Mouse (Mus musculus): Measurements from ENCODE around the gene Ankrd55. TPM values are rescaled to one million over a fixed set of nuclear protein-coding genes. Genes with fewer than 3 reads are reported as not detected.

Ankrd55 gene
- total RNA-seq (2012; rRNA removed), result 0.18 TPM in 1 of 2 replicates, not detected in the other

DNA sequence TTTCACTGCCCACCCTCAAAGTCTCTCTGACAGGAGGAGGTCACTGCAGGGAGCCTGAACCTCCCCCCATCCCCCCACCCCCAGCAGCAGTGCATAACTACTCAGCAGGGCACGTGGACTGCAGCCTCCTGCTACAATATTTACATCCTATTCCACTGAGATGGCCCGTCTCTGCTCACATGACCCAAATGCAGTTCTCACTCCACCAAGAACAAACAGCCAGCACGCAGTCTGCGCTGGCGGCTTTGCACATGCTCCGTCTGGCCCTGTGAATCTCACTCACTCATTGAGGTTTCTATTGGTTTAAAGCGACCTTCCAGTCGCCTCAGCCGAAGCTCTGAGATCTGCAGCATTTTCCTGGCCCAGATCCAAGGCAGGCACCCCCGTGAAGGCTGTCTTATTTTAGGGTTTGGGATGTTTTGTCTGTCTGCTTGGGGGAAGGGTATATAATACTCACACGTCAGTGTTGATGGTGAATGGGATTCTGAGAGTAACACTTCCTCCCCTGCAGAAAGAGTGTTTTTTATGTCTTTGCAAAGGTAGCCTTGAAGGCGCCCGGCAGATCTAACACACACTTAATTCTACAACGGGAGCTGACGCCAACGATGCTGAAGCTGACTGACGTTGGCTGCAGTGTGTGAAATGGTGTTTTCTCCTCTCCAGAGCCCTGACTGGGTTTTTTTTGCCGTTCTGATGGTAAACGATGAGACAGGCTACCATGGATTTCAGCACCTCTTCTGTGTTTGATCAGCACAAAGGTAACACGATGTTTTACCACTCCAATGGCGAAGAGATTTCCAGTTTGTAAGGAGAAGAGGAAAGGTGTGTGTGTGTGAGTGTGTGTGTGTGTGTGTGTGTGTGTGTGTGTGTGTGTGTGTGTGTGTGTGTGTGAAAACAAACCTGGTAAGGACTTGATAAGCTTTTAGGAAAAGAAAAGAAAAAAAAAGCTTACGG lies at the start of gene Ankrd55:
Ankrd55 (plus strand) TSS at position 227 of the 954 bp plus-strand sequence.
- Histone ChIP-seq H3K9ac (ENCODE audit: insufficient read depth, low read depth, low read length, poor library complexity, severe bottlenecking) (no peak within 1 kb of the TSS), H3K36me3 (ENCODE audit: control insufficient read depth, insufficient read depth, low read length, poor library complexity, severe bottlenecking) (no peaks in the 10 kb centered on the region), H3K4me3 (ENCODE audit: insufficient read depth in 1 of 2, low read depth in 1 of 2, low read length in 2 of 2, poor library complexity in 1 of 2, severe bottlenecking in 1 of 2) (no peak within 1 kb of the TSS), H3K27ac (ENCODE audit: insufficient read depth, low read depth, low read length, poor library complexity, severe bottlenecking) (no peak within 1 kb of the TSS), H3K9me3 (ENCODE audit: control insufficient read depth, insufficient read depth, low read depth, low read length) (no peaks in the 10 kb centered on the region), H3K4me1 (ENCODE audit: control insufficient read depth in 2 of 2, insufficient read depth in 2 of 2, low read length in 2 of 2, poor library complexity in 1 of 2) (peaks cover 0 to 4% of the 10 kb centered on the region in 2 experiments; a peak in 1 of 4 replicates)
- in situ Hi-C loops (cut with MboI; ENCODE audit: low sequenced_read_pairs in 2 of 2, unreplicated experiment in 2 of 2), result no loop called here
- peak; percentile 28 for DNase-seq (ENCODE audit: low read depth, low spot score)
- TF ChIP-seq HCFC1 (IDR thresholded peaks at IDR 0.05; ENCODE audit: borderline replicate concordance, insufficient read depth, low read length), result no peak
- no peak for TF ChIP-seq ZNF384 (IDR thresholded peaks at IDR 0.05; ENCODE audit: low read depth, low read length)
- TF ChIP-seq CHD2 (IDR thresholded peaks at IDR 0.05; ENCODE audit: low read depth, low read length), result no peak
- no peak for TF ChIP-seq ZC3H11A (IDR thresholded peaks at IDR 0.05; ENCODE audit: borderline replicate concordance, low read depth, low read length)
- no peak for TF ChIP-seq MAFK (IDR thresholded peaks at IDR 0.05; ENCODE audit: insufficient read depth, low read depth, low read length)

DNA sequence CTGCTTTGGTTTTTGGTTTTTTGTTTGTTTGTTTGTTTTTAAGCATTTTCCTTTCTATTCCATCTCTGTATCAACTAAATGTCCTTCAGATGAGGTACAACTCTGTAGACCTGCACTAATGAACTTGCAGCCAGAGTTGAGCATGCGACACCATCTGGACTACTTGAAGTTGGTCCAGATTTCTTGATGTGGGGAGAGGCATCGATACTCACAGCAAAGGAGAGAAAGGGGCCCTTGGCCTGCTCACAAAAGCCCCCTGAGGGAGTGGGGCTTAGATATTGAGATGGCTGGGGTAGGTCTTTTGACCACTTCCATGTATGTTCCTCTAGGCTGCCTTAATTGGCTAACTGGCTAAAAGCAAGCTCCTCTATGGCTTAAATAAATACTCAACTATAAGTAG lies 49.0 kb upstream of the Ankrd55 start:
- no peak overlapping the region for H3K9ac ChIP-seq (ENCODE audit: insufficient read depth, low read depth, low read length, poor library complexity, severe bottlenecking)
- H3K27ac ChIP-seq (ENCODE audit: insufficient read depth, low read depth, low read length, poor library complexity, severe bottlenecking), result no peak overlapping the region
- TF ChIP-seq ZNF384 (IDR thresholded peaks at IDR 0.05; ENCODE audit: low read depth, low read length), result no peak
- TF ChIP-seq ZC3H11A (IDR thresholded peaks at IDR 0.05; ENCODE audit: borderline replicate concordance, low read depth, low read length), result no peak
- TF ChIP-seq HCFC1 (IDR thresholded peaks at IDR 0.05; ENCODE audit: borderline replicate concordance, insufficient read depth, low read length), result no peak
- TF ChIP-seq CHD2 (IDR thresholded peaks at IDR 0.05; ENCODE audit: low read depth, low read length), result no peak
- no peak for TF ChIP-seq MAFK (IDR thresholded peaks at IDR 0.05; ENCODE audit: insufficient read depth, low read depth, low read length)
- in situ Hi-C loops (cut with MboI; ENCODE audit: low sequenced_read_pairs in 2 of 2, unreplicated experiment in 2 of 2), result no loop called here
- H3K4me1 ChIP-seq (ENCODE audit: control insufficient read depth in 2 of 2, insufficient read depth in 2 of 2, low read length in 2 of 2, poor library complexity in 1 of 2), result no peaks in the 10 kb centered on the region
- DNase-seq (ENCODE audit: low read depth, low spot score), result no peak
- H3K4me3 ChIP-seq (ENCODE audit: insufficient read depth in 1 of 2, low read depth in 1 of 2, low read length in 2 of 2, poor library complexity in 1 of 2, severe bottlenecking in 1 of 2), result no peak overlapping the region
- H3K9me3 ChIP-seq (ENCODE audit: control insufficient read depth, insufficient read depth, low read depth, low read length), result no peaks in the 10 kb centered on the region
- no peaks in the 10 kb centered on the region for H3K36me3 ChIP-seq (ENCODE audit: control insufficient read depth, insufficient read depth, low read length, poor library complexity, severe bottlenecking)

DNA sequence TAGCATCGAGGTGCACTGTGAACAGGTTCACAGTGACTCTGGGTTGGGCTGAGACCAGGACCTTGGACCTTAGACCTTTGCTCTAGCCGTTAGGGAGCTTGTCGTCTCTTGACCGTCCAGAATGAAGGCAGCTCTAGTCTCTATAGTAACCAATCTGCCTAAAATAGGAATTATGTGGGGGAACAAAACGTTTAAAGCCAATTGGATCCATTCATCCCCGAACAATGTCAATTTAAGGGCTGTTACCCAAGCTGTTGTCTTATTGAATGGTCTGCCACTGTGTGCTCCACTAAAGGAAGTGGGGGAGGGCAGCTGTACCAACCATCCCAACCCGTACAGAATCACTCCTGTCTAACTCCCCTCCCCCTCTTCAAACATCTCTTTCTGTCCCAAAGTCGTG lies 46.8 kb upstream of the Ankrd55 start:
- H3K27ac ChIP-seq (ENCODE audit: insufficient read depth, low read depth, low read length, poor library complexity, severe bottlenecking), result no peak overlapping the region
- in situ Hi-C loops (cut with MboI; ENCODE audit: low sequenced_read_pairs in 2 of 2, unreplicated experiment in 2 of 2), result no loop called here
- TF ChIP-seq CHD2 (IDR thresholded peaks at IDR 0.05; ENCODE audit: low read depth, low read length), result no peak
- no peak for TF ChIP-seq ZNF384 (IDR thresholded peaks at IDR 0.05; ENCODE audit: low read depth, low read length)
- no peak for TF ChIP-seq HCFC1 (IDR thresholded peaks at IDR 0.05; ENCODE audit: borderline replicate concordance, insufficient read depth, low read length)
- TF ChIP-seq ZC3H11A (IDR thresholded peaks at IDR 0.05; ENCODE audit: borderline replicate concordance, low read depth, low read length), result no peak
- TF ChIP-seq MAFK (IDR thresholded peaks at IDR 0.05; ENCODE audit: insufficient read depth, low read depth, low read length), result no peak
- H3K9me3 ChIP-seq (ENCODE audit: control insufficient read depth, insufficient read depth, low read depth, low read length), result no peaks in the 10 kb centered on the region
- H3K36me3 ChIP-seq (ENCODE audit: control insufficient read depth, insufficient read depth, low read length, poor library complexity, severe bottlenecking), result no peaks in the 10 kb centered on the region
- peak; percentile 24 for DNase-seq (ENCODE audit: low read depth, low spot score)
- no peak overlapping the region for H3K4me3 ChIP-seq (ENCODE audit: insufficient read depth in 1 of 2, low read depth in 1 of 2, low read length in 2 of 2, poor library complexity in 1 of 2, severe bottlenecking in 1 of 2)
- no peak overlapping the region for H3K9ac ChIP-seq (ENCODE audit: insufficient read depth, low read depth, low read length, poor library complexity, severe bottlenecking)
- no peaks in the 10 kb centered on the region for H3K4me1 ChIP-seq (ENCODE audit: control insufficient read depth in 2 of 2, insufficient read depth in 2 of 2, low read length in 2 of 2, poor library complexity in 1 of 2)

DNA sequence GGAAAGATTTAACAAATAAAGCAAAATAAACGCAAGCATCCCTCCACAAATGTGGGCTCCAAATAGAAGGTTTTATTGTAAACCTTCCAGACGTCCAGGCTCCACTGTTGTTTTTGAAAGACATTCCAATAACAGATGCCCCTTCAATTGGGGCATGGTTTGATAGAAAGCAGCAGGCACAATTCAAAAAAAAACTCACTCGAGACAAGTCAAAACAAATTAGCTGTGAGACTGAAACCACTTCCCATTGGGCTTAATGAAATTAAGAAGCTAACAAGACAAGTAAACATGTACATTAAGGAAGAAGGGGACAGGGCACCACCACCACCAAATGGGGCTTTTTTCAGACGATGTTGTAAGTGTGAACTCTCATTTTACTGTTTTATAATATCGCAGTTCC lies 43.1 kb upstream of the Ankrd55 start:
- no peak for TF ChIP-seq ZC3H11A (IDR thresholded peaks at IDR 0.05; ENCODE audit: borderline replicate concordance, low read depth, low read length)
- no peak for TF ChIP-seq MAFK (IDR thresholded peaks at IDR 0.05; ENCODE audit: insufficient read depth, low read depth, low read length)
- TF ChIP-seq HCFC1 (IDR thresholded peaks at IDR 0.05; ENCODE audit: borderline replicate concordance, insufficient read depth, low read length), result no peak
- no peak for TF ChIP-seq CHD2 (IDR thresholded peaks at IDR 0.05; ENCODE audit: low read depth, low read length)
- no peak for TF ChIP-seq ZNF384 (IDR thresholded peaks at IDR 0.05; ENCODE audit: low read depth, low read length)
- no peak for DNase-seq (ENCODE audit: low read depth, low spot score)
- in situ Hi-C loops (cut with MboI; ENCODE audit: low sequenced_read_pairs in 2 of 2, unreplicated experiment in 2 of 2), result no loop called here

More for the DNA sequence above, 43.1 kb upstream of the Ankrd55 start:
- H3K4me3 ChIP-seq (ENCODE audit: insufficient read depth in 1 of 2, low read depth in 1 of 2, low read length in 2 of 2, poor library complexity in 1 of 2, severe bottlenecking in 1 of 2), result no peak overlapping the region
- no peaks in the 10 kb centered on the region for H3K9me3 ChIP-seq (ENCODE audit: control insufficient read depth, insufficient read depth, low read depth, low read length)
- H3K27ac ChIP-seq (ENCODE audit: insufficient read depth, low read depth, low read length, poor library complexity, severe bottlenecking), result no peak overlapping the region
- H3K36me3 ChIP-seq (ENCODE audit: control insufficient read depth, insufficient read depth, low read length, poor library complexity, severe bottlenecking), result no peaks in the 10 kb centered on the region
- H3K4me1 ChIP-seq (ENCODE audit: control insufficient read depth in 2 of 2, insufficient read depth in 2 of 2, low read length in 2 of 2, poor library complexity in 1 of 2), result no peaks in the 10 kb centered on the region
- no peak overlapping the region for H3K9ac ChIP-seq (ENCODE audit: insufficient read depth, low read depth, low read length, poor library complexity, severe bottlenecking)
